ENCODE assay signal across 10 mouse cellular contexts in the genomic region with DNA sequence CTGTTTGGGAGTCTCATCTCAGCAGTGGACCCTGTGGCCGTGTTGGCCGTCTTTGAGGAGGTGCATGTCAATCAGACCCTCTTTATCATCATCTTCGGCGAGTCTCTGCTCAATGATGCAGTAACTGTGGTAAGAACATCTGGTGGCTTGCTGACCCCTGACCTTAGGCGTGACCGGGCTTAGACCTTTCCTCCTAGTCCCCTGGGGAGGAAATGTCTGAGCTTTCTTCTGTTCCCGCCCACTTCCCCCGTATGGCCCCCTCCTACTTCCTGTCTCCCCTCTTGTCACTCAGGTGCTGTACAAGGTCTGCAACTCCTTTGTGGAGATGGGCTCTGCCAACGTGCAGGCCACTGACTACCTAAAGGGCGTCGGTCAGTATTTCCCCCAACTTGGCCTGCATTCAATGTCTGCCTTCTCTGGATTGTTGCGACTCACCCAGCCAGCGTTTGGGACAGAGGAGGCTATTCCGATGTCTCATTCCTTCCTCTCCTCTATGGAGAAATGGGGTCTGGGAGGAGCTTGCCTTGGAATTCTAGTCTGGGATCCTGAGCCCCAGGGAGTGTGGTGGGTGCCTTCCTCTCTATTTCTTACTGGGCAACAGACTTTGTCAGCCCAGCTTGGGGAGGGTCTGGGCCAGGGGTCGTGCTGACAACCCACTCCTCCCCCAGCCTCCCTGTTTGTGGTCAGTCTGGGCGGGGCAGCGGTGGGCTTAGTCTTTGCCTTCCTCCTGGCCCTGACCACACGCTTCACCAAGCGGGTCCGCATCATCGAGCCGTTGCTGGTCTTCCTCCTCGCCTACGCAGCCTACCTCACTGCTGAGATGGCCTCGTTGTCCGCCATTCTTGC. TPM values are rescaled to one million over a fixed set of nuclear protein-coding genes. Genes with fewer than 3 reads are reported as not detected.
A peak's percentile ranks its signal among the peaks of the same experiment; 100 is the strongest.
DNase-seq lines count a peak whose midpoint lies in the region; ATAC-seq and TF ChIP-seq lines count a peak whose summit lies in the region.
"Had no signal": no experiment of that assay in that cellular context is flagged by ENCODE, and none has a peak within 500 bp of the region (broad histone marks: within the 10 kb centered on the region; RNA-seq: fewer than 3 reads in every experiment).

No protein-coding gene starts in this region.

- H3K4me1 ChIP-seq in intestine, embryonic 14.5 days (replicated peaks; ENCODE audit: control insufficient read depth, insufficient read depth, low read length): no peaks in the 10 kb centered on the region
- peaks cover 8% of the 10 kb centered on the region; the same call in 1 of the 2 replicates for H3K4me1 ChIP-seq in intestine, embryonic 16.5 days (ENCODE audit: control insufficient read depth, insufficient read depth, low read length)
- H3K4me1 ChIP-seq in heart, embryonic 11.5 days (ENCODE audit: control insufficient read depth, insufficient read depth, low read length): peaks cover 6% of the 10 kb centered on the region
- peaks cover 11% of the 10 kb centered on the region for H3K4me1 ChIP-seq in small intestine, adult 2 months (ENCODE audit: control insufficient read depth, insufficient read depth, insufficient read length, low read length)
- peaks cover 3% of the 10 kb centered on the region; the same call in 1 of the 2 replicates for H3K4me1 ChIP-seq in midbrain, embryonic 14.5 days (ENCODE audit: control insufficient read depth, insufficient read depth, low read length)

- intact Hi-C loops in left cerebral cortex, postnatal 4 days (cut with DNase I): no loop called here

- no peaks in the 10 kb centered on the region for H3K9me3 ChIP-seq in intestine, embryonic 14.5 days (ENCODE audit: control insufficient read depth, low read length)
- no peaks in the 10 kb centered on the region for H3K9me3 ChIP-seq in intestine, embryonic 16.5 days (ENCODE audit: control insufficient read depth, low read length)
- H3K9me3 ChIP-seq in heart, embryonic 11.5 days (replicated peaks; ENCODE audit: control insufficient read depth, low read length): no peaks in the 10 kb centered on the region
- H3K9me3 ChIP-seq in midbrain, embryonic 14.5 days (ENCODE audit: control insufficient read depth, low read length): no peaks in the 10 kb centered on the region
- H3K9me3 ChIP-seq: midbrain, embryonic 15.5 days had no signal

- no peaks in the 10 kb centered on the region for H3K36me3 ChIP-seq in intestine, embryonic 14.5 days (ENCODE audit: control insufficient read depth, insufficient read depth, low read length)
- H3K36me3 ChIP-seq in intestine, embryonic 16.5 days (ENCODE audit: control insufficient read depth, insufficient read depth, low read length): no peaks in the 10 kb centered on the region
- H3K36me3 ChIP-seq in heart, embryonic 11.5 days (ENCODE audit: control insufficient read depth, insufficient read depth, low read length): 0 out of 2 replicates have a peak, but pooled peaks cover 2% of the 10 kb centered on the region
- H3K36me3 ChIP-seq in small intestine, adult 2 months (ENCODE audit: control insufficient read depth, insufficient read depth, low read length): no peaks in the 10 kb centered on the region
- H3K36me3 ChIP-seq in midbrain, embryonic 14.5 days (ENCODE audit: control insufficient read depth, insufficient read depth, low read length): peaks cover 25% of the 10 kb centered on the region

- no peak overlapping the region for H3K27ac ChIP-seq in intestine, embryonic 14.5 days (ENCODE audit: low read depth)
- H3K27ac ChIP-seq in intestine, embryonic 16.5 days (ENCODE audit: low read length): no peak overlapping the region
- H3K27ac ChIP-seq in heart, embryonic 11.5 days (ENCODE audit: low read depth, low read length): no peak overlapping the region
- peak overlapping the region; percentile 6; the same call in 1 of the 2 replicates for H3K27ac ChIP-seq in small intestine, adult 2 months (ENCODE audit: insufficient read depth, low read depth, low read length)
- H3K27ac ChIP-seq in midbrain, embryonic 14.5 days (replicated peaks; ENCODE audit: low read depth, low read length): no peak overlapping the region
- H3K27ac ChIP-seq: midbrain, embryonic 15.5 days had no signal

- no peak overlapping the region for H3K4me2 ChIP-seq in intestine, embryonic 14.5 days (ENCODE audit: low read length)
- H3K4me2 ChIP-seq in intestine, embryonic 16.5 days (ENCODE audit: low read depth, low read length): no peak overlapping the region
- no peak overlapping the region for H3K4me2 ChIP-seq in heart, embryonic 11.5 days
- no peak overlapping the region for H3K4me2 ChIP-seq in midbrain, embryonic 14.5 days (ENCODE audit: low read length)
- H3K4me2 ChIP-seq: midbrain, embryonic 15.5 days had no signal

- no peak overlapping the region for H3K4me3 ChIP-seq in intestine, embryonic 14.5 days (ENCODE audit: low read depth, low read length)
- H3K4me3 ChIP-seq in intestine, embryonic 16.5 days (ENCODE audit: low read length): no peak overlapping the region
- H3K4me3 ChIP-seq in heart, embryonic 11.5 days (ENCODE audit: low read depth, low read length): no peak overlapping the region
- no peak overlapping the region for H3K4me3 ChIP-seq in small intestine, adult 2 months (ENCODE audit: low read depth, low read length)
- H3K4me3 ChIP-seq in midbrain, embryonic 14.5 days (replicated peaks; ENCODE audit: low read depth, low read length): no peak overlapping the region
- H3K4me3 ChIP-seq: midbrain, embryonic 15.5 days had no signal

- no peaks in the 10 kb centered on the region for H3K27me3 ChIP-seq in intestine, embryonic 14.5 days (replicated peaks; ENCODE audit: control insufficient read depth, insufficient read depth, low read length)
- no peaks in the 10 kb centered on the region for H3K27me3 ChIP-seq in intestine, embryonic 16.5 days (replicated peaks; ENCODE audit: control insufficient read depth, insufficient read depth, low read length)
- H3K27me3 ChIP-seq in heart, embryonic 11.5 days (ENCODE audit: control insufficient read depth, insufficient read depth, low read length): no peaks in the 10 kb centered on the region
- H3K27me3 ChIP-seq in small intestine, adult 2 months (ENCODE audit: control insufficient read depth, insufficient read depth, low read length): no peaks in the 10 kb centered on the region
- no peaks in the 10 kb centered on the region for H3K27me3 ChIP-seq in midbrain, embryonic 14.5 days (ENCODE audit: control insufficient read depth, insufficient read depth, low read length)
- H3K27me3 ChIP-seq: midbrain, embryonic 15.5 days had no signal

- no peak for TF ChIP-seq CTCF in small intestine, adult 2 months (IDR thresholded peaks at IDR 0.05; ENCODE audit: extremely low read depth, insufficient read length, insufficient replicate concordance, low read depth, low read length)

- peak; percentile 51 for DNase-seq in intestine, embryonic 14.5 days (ENCODE audit: low spot score)
- peak; percentile 61 for DNase-seq in ES-CJ7 (ENCODE audit: low read depth, low spot score)
- DNase-seq in left cerebral cortex, postnatal 4 days: no peak
- DNase-seq in layer of hippocampus, adult 8-10 months (ENCODE audit: low spot score in 2 of 2): no peak
- no peak for DNase-seq in midbrain, embryonic 14.5 days
- DNase-seq: cerebellum, postnatal 10 days had no signal

- no peak overlapping the region for H3K9ac ChIP-seq in intestine, embryonic 14.5 days (ENCODE audit: low read length)
- H3K9ac ChIP-seq in intestine, embryonic 16.5 days (ENCODE audit: low read depth, low read length): no peak overlapping the region
- H3K9ac ChIP-seq in heart, embryonic 11.5 days (ENCODE audit: low read depth, low read length): no peak overlapping the region
- no peak overlapping the region for H3K9ac ChIP-seq in midbrain, embryonic 14.5 days (replicated peaks; ENCODE audit: low read length)
- H3K9ac ChIP-seq: midbrain, embryonic 15.5 days had no signal

- ATAC-seq in intestine, embryonic 14.5 days (replicated peaks; ENCODE audit: low FRiP score, low TSS enrichment, low read depth): no peak
- no peak for ATAC-seq in intestine, embryonic 16.5 days
- ATAC-seq in heart, embryonic 11.5 days (replicated peaks; ENCODE audit: insufficient number of reproducible peaks, low FRiP score, low TSS enrichment): peak; percentile 12; the same call in 1 of the 2 replicates
- ATAC-seq in midbrain, embryonic 14.5 days (ENCODE audit: low FRiP score, low TSS enrichment): no peak
- ATAC-seq: midbrain, embryonic 15.5 days had no signal

- TF ChIP-seq POLR2A in small intestine, adult 2 months (IDR thresholded peaks at IDR 0.05; ENCODE audit: low read depth, low read length): no peak

- WGBS in intestine, embryonic 14.5 days: 70% methylated on average over 26 of the region's 26 CpGs
- WGBS in intestine, embryonic 16.5 days: 69% methylated on average over 26 of the region's 26 CpGs
- WGBS in heart, embryonic 11.5 days (ENCODE audit: insufficient replicate concordance): 63% methylated on average over 26 of the region's 26 CpGs
- WGBS in small intestine, adult 2 months: 71% methylated on average over 26 of the region's 26 CpGs
- WGBS in midbrain, embryonic 14.5 days: 46% methylated on average over 26 of the region's 26 CpGs

RNA-seq across cellular contexts. Expression of a gene that starts 6.8 kb away (rescaled TPM):
- polyA plus RNA-seq in intestine, embryonic 14.5 days (2014; fragmentation: Nextera tagmentation; extraction: Ambion mirVana): 1.5 and 2.3 TPM in 2 replicates
- polyA plus RNA-seq in intestine, embryonic 16.5 days (2015; fragmentation: Nextera tagmentation; extraction: Ambion mirVana): 0.93 and 1.1 TPM in 2 replicates
- polyA plus RNA-seq in heart, embryonic 11.5 days (2014; fragmentation: Nextera tagmentation; extraction: Ambion mirVana): 1.5 and 2.1 TPM in 2 replicates
- polyA plus RNA-seq in small intestine, adult 2 months (2012; rRNA removed): 1.4 and 3.1 TPM in 2 replicates
- total RNA-seq in left cerebral cortex, postnatal 4 days (2021): 10 to 100 TPM; 32.6 to 37.0 TPM
- total RNA-seq in layer of hippocampus, adult 8-10 months (2022): 10 to 100 TPM; 13.9 to 15.4 (median 14.4) TPM
- 8.3 and 10.2 TPM in 2 replicates for polyA plus RNA-seq in midbrain, embryonic 14.5 days (2014; fragmentation: Nextera tagmentation; extraction: Ambion mirVana)

RNA-seq across cellular contexts. Expression of a gene that starts 7.6 kb away (rescaled TPM):
- 3.2 and 3.5 TPM in 2 replicates for polyA plus RNA-seq in intestine, embryonic 14.5 days (2014; fragmentation: Nextera tagmentation; extraction: Ambion mirVana)
- 1.4 and 1.8 TPM in 2 replicates for polyA plus RNA-seq in intestine, embryonic 16.5 days (2015; fragmentation: Nextera tagmentation; extraction: Ambion mirVana)
- 2.8 and 3.1 TPM in 2 replicates for polyA plus RNA-seq in heart, embryonic 11.5 days (2014; fragmentation: Nextera tagmentation; extraction: Ambion mirVana)
- polyA plus RNA-seq in small intestine, adult 2 months (2012; rRNA removed): 15.4 and 19.6 TPM in 2 replicates
- total RNA-seq in left cerebral cortex, postnatal 4 days (2021): 1 to 10 TPM; 2.8 to 3.6 TPM
- 1 to 10 TPM; 2.4 to 6.3 (median 5.2) TPM for total RNA-seq in layer of hippocampus, adult 8-10 months (2022)
- 0.59 and 0.84 TPM in 2 replicates for polyA plus RNA-seq in midbrain, embryonic 14.5 days (2014; fragmentation: Nextera tagmentation; extraction: Ambion mirVana)

RNA-seq across cellular contexts. Expression of a gene that starts 17.7 kb away (rescaled TPM):
- 0.19 and 0.27 TPM in 2 replicates for polyA plus RNA-seq in intestine, embryonic 14.5 days (2014; fragmentation: Nextera tagmentation; extraction: Ambion mirVana)
- polyA plus RNA-seq in intestine, embryonic 16.5 days (2015; fragmentation: Nextera tagmentation; extraction: Ambion mirVana): 0.06 and 0.15 TPM in 2 replicates
- 0.11 TPM in 1 of 2 replicates, not detected in the other for polyA plus RNA-seq in heart, embryonic 11.5 days (2014; fragmentation: Nextera tagmentation; extraction: Ambion mirVana)
- 0.14 and 0.41 TPM in 2 replicates for polyA plus RNA-seq in small intestine, adult 2 months (2012; rRNA removed)
- total RNA-seq in left cerebral cortex, postnatal 4 days (2021): 1 to 10 TPM; 5.4 to 8.3 TPM
- total RNA-seq in layer of hippocampus, adult 8-10 months (2022): 1 to 10 TPM in 2 of 4 experiments, under 1 TPM in 2; 0.70 to 1.8 (median 0.95) TPM
- polyA plus RNA-seq in midbrain, embryonic 14.5 days (2014; fragmentation: Nextera tagmentation; extraction: Ambion mirVana): 1.4 and 3.0 TPM in 2 replicates

RNA-seq across cellular contexts. Expression of a gene that starts 29.2 kb away (rescaled TPM):
- 136 and 138 TPM in 2 replicates for polyA plus RNA-seq in intestine, embryonic 14.5 days (2014; fragmentation: Nextera tagmentation; extraction: Ambion mirVana)
- polyA plus RNA-seq in intestine, embryonic 16.5 days (2015; fragmentation: Nextera tagmentation; extraction: Ambion mirVana): 141 and 142 TPM in 2 replicates
- 83.5 and 88.7 TPM in 2 replicates for polyA plus RNA-seq in heart, embryonic 11.5 days (2014; fragmentation: Nextera tagmentation; extraction: Ambion mirVana)
- polyA plus RNA-seq in small intestine, adult 2 months (2012; rRNA removed): 77.5 and 105 TPM in 2 replicates
- 10 to 100 TPM; 53.7 to 58.3 TPM for total RNA-seq in left cerebral cortex, postnatal 4 days (2021)
- total RNA-seq in layer of hippocampus, adult 8-10 months (2022): 10 to 100 TPM; 40.2 to 47.2 (median 43.3) TPM
- 122 and 149 TPM in 2 replicates for polyA plus RNA-seq in midbrain, embryonic 14.5 days (2014; fragmentation: Nextera tagmentation; extraction: Ambion mirVana)

RNA-seq across cellular contexts. Expression of a gene that starts 29.3 kb away (rescaled TPM):
- 1.9 and 2.3 TPM in 2 replicates for polyA plus RNA-seq in intestine, embryonic 14.5 days (2014; fragmentation: Nextera tagmentation; extraction: Ambion mirVana)
- 1.5 and 1.8 TPM in 2 replicates for polyA plus RNA-seq in intestine, embryonic 16.5 days (2015; fragmentation: Nextera tagmentation; extraction: Ambion mirVana)
- polyA plus RNA-seq in heart, embryonic 11.5 days (2014; fragmentation: Nextera tagmentation; extraction: Ambion mirVana): 1.3 and 1.7 TPM in 2 replicates
- 2.7 and 6.9 TPM in 2 replicates for polyA plus RNA-seq in small intestine, adult 2 months (2012; rRNA removed)
- 1 to 10 TPM; 4.0 to 5.0 TPM for total RNA-seq in left cerebral cortex, postnatal 4 days (2021)
- total RNA-seq in layer of hippocampus, adult 8-10 months (2022): 10 to 100 TPM in 1 of 4 experiments, 1 to 10 TPM in 3; 6.7 to 10.1 (median 8.7) TPM
- 0.72 and 0.86 TPM in 2 replicates for polyA plus RNA-seq in midbrain, embryonic 14.5 days (2014; fragmentation: Nextera tagmentation; extraction: Ambion mirVana)

Comparison
In these comparisons a context has a peak if more than half of its experiments do, and no peak if none do; other contexts are left out.
1. DNase-seq: peak in intestine, embryonic 14.5 days (single experiment) and ES-CJ7 (single experiment); none in left cerebral cortex, postnatal 4 days (single experiment), layer of hippocampus, adult 8-10 months (0 of 2) and midbrain, embryonic 14.5 days (single experiment).